ENCODE assay signal across 9 mouse cellular contexts in genomic region chr17:46460673-46461072, GRCm38 (mm10). TPM values are rescaled to one million over a fixed set of nuclear protein-coding genes. Genes with fewer than 3 reads are reported as not detected.
DNase-seq lines count a peak whose midpoint lies in the region; ATAC-seq and TF ChIP-seq lines count a peak whose summit lies in the region.
"Had no signal": no experiment of that assay in that cellular context is flagged by ENCODE, and none has a peak within 500 bp of the region (broad histone marks: within the 10 kb centered on the region; RNA-seq: fewer than 3 reads in every experiment).

No protein-coding gene starts in this region.

- 3% methylated on average over 32 of the region's 32 CpGs for WGBS in heart, embryonic 11.5 days (ENCODE audit: insufficient replicate concordance)
- WGBS in hindbrain, embryonic 15.5 days, result 5% methylated on average over 32 of the region's 32 CpGs
- WGBS in midbrain, embryonic 13.5 days, result 5% methylated on average over 32 of the region's 32 CpGs

- peaks cover 56% of the 10 kb centered on the region for H3K27me3 ChIP-seq in heart, embryonic 11.5 days (ENCODE audit: control insufficient read depth, insufficient read depth, low read length)
- no peaks in the 10 kb centered on the region; the same call in 1 of the 2 replicates for H3K27me3 ChIP-seq in hindbrain, embryonic 15.5 days
- H3K27me3 ChIP-seq in midbrain, embryonic 13.5 days, result peaks cover 52% of the 10 kb centered on the region

- no peaks in the 10 kb centered on the region for H3K36me3 ChIP-seq in heart, embryonic 11.5 days (ENCODE audit: control insufficient read depth, insufficient read depth, low read length)
- H3K36me3 ChIP-seq in ES-E14 (ENCODE audit: control insufficient read depth, insufficient read depth, low read length, poor library complexity, severe bottlenecking), result no peaks in the 10 kb centered on the region
- peaks cover 13% of the 10 kb centered on the region; the same call in 1 of the 2 replicates for H3K36me3 ChIP-seq in hindbrain, embryonic 15.5 days
- peaks cover 50% of the 10 kb centered on the region for H3K36me3 ChIP-seq in midbrain, embryonic 13.5 days

- peak overlapping the region; percentile 41 for H3K4me3 ChIP-seq in heart, embryonic 11.5 days (ENCODE audit: low read depth, low read length)
- H3K4me3 ChIP-seq in ES-E14 (ENCODE audit: insufficient read depth in 1 of 2, low read depth in 1 of 2, low read length in 2 of 2, poor library complexity in 1 of 2, severe bottlenecking in 1 of 2), result peak overlapping the region; percentile 50 to 53
- no peak overlapping the region for H3K4me3 ChIP-seq in hindbrain, embryonic 15.5 days
- H3K4me3 ChIP-seq in midbrain, embryonic 13.5 days (replicated peaks), result no peak overlapping the region

- H3K27ac ChIP-seq in heart, embryonic 11.5 days (ENCODE audit: low read depth, low read length), result no peak overlapping the region
- no peak overlapping the region for H3K27ac ChIP-seq in ES-E14 (ENCODE audit: insufficient read depth, low read depth, low read length, poor library complexity, severe bottlenecking)
- no peak overlapping the region for H3K27ac ChIP-seq in hindbrain, embryonic 15.5 days (replicated peaks)
- H3K27ac ChIP-seq in midbrain, embryonic 13.5 days, result no peak overlapping the region

- H3K4me2 ChIP-seq in heart, embryonic 11.5 days, result peak overlapping the region; percentile 83
- H3K4me2 ChIP-seq in hindbrain, embryonic 15.5 days, result peak overlapping the region; percentile 15
- peak overlapping the region; percentile 19; the same call in 1 of the 2 replicates for H3K4me2 ChIP-seq in midbrain, embryonic 13.5 days (replicated peaks)

- no peak for ATAC-seq in heart, embryonic 11.5 days (replicated peaks; ENCODE audit: insufficient number of reproducible peaks, low FRiP score, low TSS enrichment)
- ATAC-seq in hindbrain, embryonic 15.5 days (ENCODE audit: low FRiP score, low read depth), result no peak
- ATAC-seq in midbrain, embryonic 13.5 days, result no peak
- ATAC-seq in megakaryocyte progenitor cell, adult 5-6 weeks (replicated peaks; ENCODE audit: poor library complexity), result no peak

- H3K9me3 ChIP-seq in heart, embryonic 11.5 days (replicated peaks; ENCODE audit: control insufficient read depth, low read length), result no peaks in the 10 kb centered on the region
- no peaks in the 10 kb centered on the region for H3K9me3 ChIP-seq in ES-E14 (ENCODE audit: control insufficient read depth, insufficient read depth, low read depth, low read length)
- no peaks in the 10 kb centered on the region for H3K9me3 ChIP-seq in hindbrain, embryonic 15.5 days
- H3K9me3 ChIP-seq in midbrain, embryonic 13.5 days, result no peaks in the 10 kb centered on the region

- DNase-seq in heart, postnatal 25 days (ENCODE audit: low spot score), result no peak
- no peak for DNase-seq in ES-E14 (ENCODE audit: low read depth, low spot score)
- DNase-seq in left cerebral cortex, postnatal 25 days (ENCODE audit: low spot score in 2 of 2), result no peak
- DNase-seq in cerebellum, postnatal 14 days, result no peak

- intact Hi-C loops in heart, postnatal 25 days (cut with DNase I), result no loop called here
- intact Hi-C loops in left cerebral cortex, postnatal 25 days (cut with DNase I), result no loop called here

- peak overlapping the region; percentile 71 for H3K9ac ChIP-seq in heart, embryonic 11.5 days (ENCODE audit: low read depth, low read length)
- peak overlapping the region; percentile 49 for H3K9ac ChIP-seq in ES-E14 (ENCODE audit: insufficient read depth, low read depth, low read length, poor library complexity, severe bottlenecking)
- no peak overlapping the region for H3K9ac ChIP-seq in hindbrain, embryonic 15.5 days
- H3K9ac ChIP-seq in midbrain, embryonic 13.5 days (replicated peaks), result no peak overlapping the region

- peaks cover 25% of the 10 kb centered on the region for H3K4me1 ChIP-seq in heart, embryonic 11.5 days (ENCODE audit: control insufficient read depth, insufficient read depth, low read length)
- peaks cover 2 to 25% of the 10 kb centered on the region in 2 experiments; a peak in 2 of 4 replicates for H3K4me1 ChIP-seq in ES-E14 (ENCODE audit: control insufficient read depth in 2 of 2, insufficient read depth in 2 of 2, low read length in 2 of 2, poor library complexity in 1 of 2)
- H3K4me1 ChIP-seq in hindbrain, embryonic 15.5 days (replicated peaks), result peaks cover 14% of the 10 kb centered on the region
- peaks cover 27% of the 10 kb centered on the region for H3K4me1 ChIP-seq in midbrain, embryonic 13.5 days (replicated peaks)

- in situ Hi-C loops in ES-E14 (cut with MboI; ENCODE audit: low sequenced_read_pairs in 2 of 2, unreplicated experiment in 2 of 2), result no loop called here

TF ChIP-seq in ES-E14, 5 proteins besides CTCF, POLR2A, EP300 and RAD21:
- no peak for TF ChIP-seq MAFK (IDR thresholded peaks at IDR 0.05; ENCODE audit: insufficient read depth, low read depth, low read length)
- no peak for TF ChIP-seq ZC3H11A (IDR thresholded peaks at IDR 0.05; ENCODE audit: borderline replicate concordance, low read depth, low read length)
- TF ChIP-seq HCFC1 (IDR thresholded peaks at IDR 0.05; ENCODE audit: borderline replicate concordance, insufficient read depth, low read length), result no peak
- TF ChIP-seq ZNF384 (IDR thresholded peaks at IDR 0.05; ENCODE audit: low read depth, low read length), result no peak
- TF ChIP-seq CHD2 (IDR thresholded peaks at IDR 0.05; ENCODE audit: low read depth, low read length), result no peak

RNA-seq across cellular contexts. Expression of gene Slc22a7, which starts 22.4 kb away (rescaled TPM):
- 0.20 TPM in 1 of 2 replicates, not detected in the other for polyA plus RNA-seq in heart, embryonic 11.5 days (2014; fragmentation: Nextera tagmentation; extraction: Ambion mirVana)
- total RNA-seq in heart, postnatal 25 days (2021), result not detected
- 3.6 and 6.1 TPM in 2 replicates for total RNA-seq in ES-E14 (2012; rRNA removed)
- polyA plus RNA-seq in hindbrain, embryonic 15.5 days (2015; fragmentation: Nextera tagmentation; extraction: Ambion mirVana), result 0.10 TPM in 1 of 2 replicates, not detected in the other
- not detected in 2 replicates for polyA plus RNA-seq in midbrain, embryonic 13.5 days (2015; fragmentation: Nextera tagmentation; extraction: Ambion mirVana)
- total RNA-seq in left cerebral cortex, postnatal 25 days (2021), result under 1 TPM in 1 of 2 experiments, not detected in 1; 0.25 TPM
- not detected in 2 replicates for total RNA-seq in megakaryocyte progenitor cell, adult 5-6 weeks (2015)
- not detected in 2 replicates for total RNA-seq in megakaryocyte progenitor cell, adult 5-6 weeks (2017)
- polyA plus RNA-seq: large intestine, adult 2 months had no signal

RNA-seq across cellular contexts. Expression of gene Ttbk1, which starts 26.8 kb away (rescaled TPM):
- polyA plus RNA-seq in heart, embryonic 11.5 days (2014; fragmentation: Nextera tagmentation; extraction: Ambion mirVana), result 0.04 and 0.07 TPM in 2 replicates
- under 1 TPM; 0.20 to 0.34 TPM for total RNA-seq in heart, postnatal 25 days (2021)
- 0.98 and 1.2 TPM in 2 replicates for total RNA-seq in ES-E14 (2012; rRNA removed)
- 8.6 and 8.9 TPM in 2 replicates for polyA plus RNA-seq in hindbrain, embryonic 15.5 days (2015; fragmentation: Nextera tagmentation; extraction: Ambion mirVana)
- polyA plus RNA-seq in midbrain, embryonic 13.5 days (2015; fragmentation: Nextera tagmentation; extraction: Ambion mirVana), result 4.6 and 5.0 TPM in 2 replicates
- 100 to 1,000 TPM; 133 to 141 TPM for total RNA-seq in left cerebral cortex, postnatal 25 days (2021)
- total RNA-seq in megakaryocyte progenitor cell, adult 5-6 weeks (2015), result 0.02 TPM in 1 of 2 replicates, not detected in the other
- 0.14 TPM in 1 of 2 replicates, not detected in the other for total RNA-seq in megakaryocyte progenitor cell, adult 5-6 weeks (2017)

RNA-seq across cellular contexts. Expression of gene Crip3, which starts 31.9 kb away (rescaled TPM):
- polyA plus RNA-seq in heart, embryonic 11.5 days (2014; fragmentation: Nextera tagmentation; extraction: Ambion mirVana), result 0.39 and 0.97 TPM in 2 replicates
- total RNA-seq in heart, postnatal 25 days (2021), result under 1 TPM in 1 of 2 experiments, not detected in 1; 0.62 TPM
- 0.49 and 0.79 TPM in 2 replicates for total RNA-seq in ES-E14 (2012; rRNA removed)
- 2.8 and 3.0 TPM in 2 replicates for polyA plus RNA-seq in hindbrain, embryonic 15.5 days (2015; fragmentation: Nextera tagmentation; extraction: Ambion mirVana)
- polyA plus RNA-seq in midbrain, embryonic 13.5 days (2015; fragmentation: Nextera tagmentation; extraction: Ambion mirVana), result 2.1 TPM in 2 replicates
- 1 to 10 TPM; 6.2 to 6.6 TPM for total RNA-seq in left cerebral cortex, postnatal 25 days (2021)
- total RNA-seq in megakaryocyte progenitor cell, adult 5-6 weeks (2015), result not detected in 2 replicates
- total RNA-seq in megakaryocyte progenitor cell, adult 5-6 weeks (2017), result not detected in 2 replicates

RNA-seq across cellular contexts. Expression of gene Dnph1, which starts 35.8 kb away (rescaled TPM):
- 27.9 and 28.4 TPM in 2 replicates for polyA plus RNA-seq in heart, embryonic 11.5 days (2014; fragmentation: Nextera tagmentation; extraction: Ambion mirVana)
- 1 to 10 TPM; 1.1 to 2.4 TPM for total RNA-seq in heart, postnatal 25 days (2021)
- total RNA-seq in ES-E14 (2012; rRNA removed), result 44.1 and 48.2 TPM in 2 replicates
- 21.8 and 22.4 TPM in 2 replicates for polyA plus RNA-seq in hindbrain, embryonic 15.5 days (2015; fragmentation: Nextera tagmentation; extraction: Ambion mirVana)
- 31.6 and 32.4 TPM in 2 replicates for polyA plus RNA-seq in midbrain, embryonic 13.5 days (2015; fragmentation: Nextera tagmentation; extraction: Ambion mirVana)
- total RNA-seq in left cerebral cortex, postnatal 25 days (2021), result 1 to 10 TPM; 3.2 to 3.6 TPM
- 41.5 and 45.7 TPM in 2 replicates for total RNA-seq in megakaryocyte progenitor cell, adult 5-6 weeks (2015)
- 20.2 and 26.3 TPM in 2 replicates for total RNA-seq in megakaryocyte progenitor cell, adult 5-6 weeks (2017)

Comparison
In these comparisons a context has a peak if more than half of its experiments do, and no peak if none do; other contexts are left out.
1. H3K4me2 ChIP-seq: peak in every context shown above with its lines; median percentile 83 in heart, embryonic 11.5 days; 19 in midbrain, embryonic 13.5 days; 15 in hindbrain, embryonic 15.5 days.
2. H3K4me3 ChIP-seq: peak in heart, embryonic 11.5 days (single experiment) and ES-E14 (2 of 2); none in hindbrain, embryonic 15.5 days (single experiment) and midbrain, embryonic 13.5 days (single experiment).
3. H3K9ac ChIP-seq: peak in heart, embryonic 11.5 days (single experiment) and ES-E14 (single experiment); none in hindbrain, embryonic 15.5 days (single experiment) and midbrain, embryonic 13.5 days (single experiment).
4. RNA of gene Ttbk1, which starts 26.8 kb away (total RNA-seq): 133 to 141 TPM in left cerebral cortex, postnatal 25 days; 0.98 to 1.2 TPM in ES-E14, 0.20 to 0.34 TPM in heart, postnatal 25 days and 0.02 to 0.14 TPM in megakaryocyte progenitor cell, adult 5-6 weeks; every median in the first group is over 10 times any median in the second.